Mouse (Mus musculus) stomach, postnatal 0 days (tissue): ENCODE results near the gene Gnb4. TPM values are rescaled to one million over a fixed set of nuclear protein-coding genes. Genes with fewer than 3 reads are reported as not detected.

Source experiments
- ATAC-seq: fragments of 200-750 bp; cut with Nextera tagmentation; 2 replicates; pipeline ENCODE4 v1.8.0; 2017; ENCODE audit not compliant: low FRiP score, low TSS enrichment
- DNase-seq: peaks from one replicate; pipeline ENCODE4 v3.0.0-alpha.2; 2016; ENCODE audit warnings: low spot score
- H3K27ac ChIP-seq: fragments of 300-500 bp; sonication (generic); replicated peaks from 2 replicates; pipeline ENCODE4 v1.5.1; 2014; ENCODE audit warnings: mild to moderate bottlenecking, control low read depth
- H3K27me3 ChIP-seq: fragments of 300-500 bp; sonication (generic); 2 replicates; pipeline ENCODE4 v1.6.1; 2014; ENCODE audit warnings: low read length; ENCODE audit not compliant: control insufficient read depth, insufficient read depth
- H3K36me3 ChIP-seq: fragments of 300-500 bp; sonication (generic); 2 replicates; pipeline ENCODE4 v1.6.1; 2014; ENCODE audit warnings: low read length, mixed read lengths; ENCODE audit not compliant: control insufficient read depth, insufficient read depth
- H3K4me1 ChIP-seq: fragments of 300-500 bp; sonication (generic); replicated peaks from 2 replicates; pipeline ENCODE4 v1.6.1; 2014; ENCODE audit warnings: antibody characterized with exemption; ENCODE audit not compliant: control insufficient read depth, insufficient read depth
- H3K4me2 ChIP-seq: fragments of 300-500 bp; sonication (generic); replicated peaks from 2 replicates; pipeline ENCODE4 v1.6.1; 2014; ENCODE audit warnings: low read depth, mild to moderate bottlenecking, control low read depth, moderate library complexity
- H3K4me3 ChIP-seq: fragments of 300-500 bp; sonication (generic); 2 replicates; pipeline ENCODE4 v1.5.1; 2014; ENCODE audit warnings: low read depth, low read length, control low read depth
- H3K9ac ChIP-seq: fragments of 300-500 bp; sonication (generic); 2 replicates; pipeline ENCODE4 v1.6.1; 2014; ENCODE audit warnings: mild to moderate bottlenecking, low read length, control low read depth, mixed read lengths
- H3K9me3 ChIP-seq: fragments of 300-500 bp; sonication (generic); 2 replicates; pipeline ENCODE4 v1.6.1; 2016; ENCODE audit warnings: low read length; ENCODE audit not compliant: control insufficient read depth
- CTCF ChIP-seq: IDR thresholded peaks from 2 replicates; pipeline ENCODE4 v1.5.1; 2016; ENCODE audit warnings: antibody characterized with exemption, low read depth, mild to moderate bottlenecking, moderate library complexity
- EP300 ChIP-seq: optimal IDR thresholded peaks from 2 replicates; pipeline ENCODE3; 2016; ENCODE audit warnings: antibody characterized with exemption
- WGBS: fragments of 180-500 bp; shearing (Covaris S2); extraction: QIAGEN DNeasy Blood & Tissue Kit; methylation state at CpG from one replicate; pipeline ENCODE4 v1.1.7; 2014; 5-methylcytosine and 5-hydroxymethylcytosine counted together
- polyA plus RNA-seq: library from polyadenylated mRNA; unstranded; fragments of >200 nt; fragmentation: Nextera tagmentation; extraction: Ambion mirVana; gene quantifications from 2 replicates; pipeline ENCODE4 v1.2.1, GENCODE M21; 2015

Gene Gnb4
- polyA plus RNA-seq, 1 experiment from 2014 or later = 42.6 TPM

- TF ChIP-seq EP300 (no peak), CTCF (no peak)
- ATAC-seq (no peak), DNase-seq (no peak)
- no peak overlapping the region for H3K4me2 ChIP-seq
- no peaks in the 10 kb centered on the region for H3K9me3 ChIP-seq
- H3K27me3 ChIP-seq = no peaks in the 10 kb centered on the region
- H3K4me3 ChIP-seq = no peak overlapping the region
- WGBS = 70% methylated on average over 2 of the region's 2 CpGs
- no peaks in the 10 kb centered on the region for H3K36me3 ChIP-seq
- H3K27ac ChIP-seq = no peak overlapping the region
- H3K4me1 ChIP-seq = no peaks in the 10 kb centered on the region
- no peak overlapping the region for H3K9ac ChIP-seq
These were observed 28.4 kb upstream of the Gnb4 start for GRCm38 (mm10) chr3:32644751-32645150.

DNA sequence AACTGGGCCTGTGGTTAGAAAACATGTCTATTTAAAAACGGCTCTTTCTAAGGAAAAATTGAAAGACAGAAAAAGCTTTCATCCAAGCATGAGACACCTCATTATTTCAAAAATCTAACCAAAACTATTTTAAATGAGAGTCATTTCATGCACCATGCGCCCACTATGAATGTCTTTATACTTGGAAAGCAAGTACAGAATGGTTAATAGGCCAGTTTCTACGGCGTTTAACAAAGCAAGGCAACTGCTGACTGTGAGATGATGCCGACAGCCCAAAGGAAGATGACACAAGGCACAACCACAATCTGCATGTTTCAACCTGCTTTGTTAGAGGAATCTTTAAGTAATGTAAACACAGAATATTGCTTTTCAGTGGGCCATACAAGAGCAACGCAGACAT lies 25.7 kb upstream of the Gnb4 start:
- WGBS = 83% methylated on average over 6 of the region's 6 CpGs
- no peak overlapping the region for H3K9ac ChIP-seq
- no peaks in the 10 kb centered on the region for H3K27me3 ChIP-seq
- no peak for TF ChIP-seq EP300
- TF ChIP-seq CTCF = no peak
- H3K4me1 ChIP-seq = no peaks in the 10 kb centered on the region
- no peak overlapping the region for H3K4me3 ChIP-seq
- H3K27ac ChIP-seq = no peak overlapping the region
- H3K9me3 ChIP-seq = no peaks in the 10 kb centered on the region
- no peak overlapping the region for H3K4me2 ChIP-seq
- H3K36me3 ChIP-seq = no peaks in the 10 kb centered on the region
- no peak for ATAC-seq
- no peak for DNase-seq

DNA sequence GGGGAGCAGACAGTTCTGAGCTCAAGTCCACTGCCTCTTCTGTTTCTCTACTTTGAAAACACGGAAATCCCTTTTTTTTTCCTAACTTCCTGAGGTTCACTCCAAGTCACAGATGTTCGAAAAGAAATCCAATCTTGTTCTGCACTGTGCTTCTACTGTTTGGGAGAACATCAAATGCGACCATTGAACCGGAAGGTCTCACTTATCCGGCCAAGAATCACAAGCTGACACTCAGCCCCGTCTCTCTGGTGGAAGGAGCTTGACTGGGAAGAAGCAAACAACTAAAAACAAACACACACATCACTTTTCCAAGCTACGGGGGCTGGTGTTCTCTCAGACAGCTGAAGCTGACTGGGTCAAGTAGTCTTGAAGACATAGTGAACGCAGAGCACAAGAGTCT lies 21.9 kb upstream of the Gnb4 start:
- ATAC-seq = no peak
- H3K27me3 ChIP-seq = no peaks in the 10 kb centered on the region
- no peak overlapping the region; the same call in 1 of the 2 replicates for H3K27ac ChIP-seq
- H3K4me1 ChIP-seq = no peaks in the 10 kb centered on the region
- no peak overlapping the region for H3K4me3 ChIP-seq
- no peak for DNase-seq
- H3K36me3 ChIP-seq = no peaks in the 10 kb centered on the region
- H3K9me3 ChIP-seq = no peaks in the 10 kb centered on the region
- WGBS = 39% methylated on average over 8 of the region's 8 CpGs
- H3K4me2 ChIP-seq = no peak overlapping the region
- H3K9ac ChIP-seq = no peak overlapping the region
- TF ChIP-seq CTCF (no peak), EP300 (no peak)

DNA sequence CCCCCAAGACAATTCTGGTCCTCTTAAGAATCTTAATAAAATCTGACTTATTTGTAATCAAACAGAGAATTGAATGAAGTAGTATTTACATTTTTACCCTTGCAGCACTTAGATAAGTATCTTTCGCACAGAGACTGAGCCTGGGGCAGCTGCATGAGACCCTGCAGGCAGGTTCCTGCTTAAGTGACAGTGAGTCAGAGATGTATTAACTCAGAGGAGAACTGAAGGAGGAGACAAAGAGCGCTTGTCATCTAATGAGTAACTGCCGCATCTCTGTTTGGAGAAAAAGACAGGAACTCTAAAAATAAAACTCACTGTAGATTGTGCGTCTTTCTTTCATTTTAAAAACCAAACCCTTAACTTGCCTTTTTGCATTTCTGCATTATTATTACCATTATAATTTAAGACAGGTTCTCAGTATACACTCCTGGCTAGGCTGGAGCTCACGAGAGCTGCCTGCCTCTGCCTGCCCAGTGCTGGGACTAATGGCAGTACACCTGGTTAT lies 16.4 kb upstream of the Gnb4 start:
- Histone ChIP-seq H3K4me1 (no peaks in the 10 kb centered on the region), H3K9ac (no peak overlapping the region), H3K36me3 (no peaks in the 10 kb centered on the region), H3K4me3 (no peak overlapping the region), H3K4me2 (no peak overlapping the region), H3K9me3 (no peaks in the 10 kb centered on the region), H3K27me3 (no peaks in the 10 kb centered on the region), H3K27ac (no peak overlapping the region)
- DNase-seq (no peak), ATAC-seq (no peak)
- no peak for TF ChIP-seq EP300
- no peak for TF ChIP-seq CTCF
- WGBS = 42% methylated on average over 5 of the region's 5 CpGs

- H3K4me2 ChIP-seq = no peak overlapping the region
- DNase-seq (no peak), ATAC-seq (no peak)
- H3K9ac ChIP-seq = no peak overlapping the region
- TF ChIP-seq CTCF = no peak
- no peak for TF ChIP-seq EP300
- 55% methylated on average over 4 of the region's 4 CpGs for WGBS
- no peaks in the 10 kb centered on the region for H3K4me1 ChIP-seq
- H3K36me3 ChIP-seq = no peaks in the 10 kb centered on the region
- H3K27ac ChIP-seq = no peak overlapping the region
- no peak overlapping the region for H3K4me3 ChIP-seq
- no peaks in the 10 kb centered on the region for H3K27me3 ChIP-seq
- no peaks in the 10 kb centered on the region for H3K9me3 ChIP-seq
These were observed 13.8 kb upstream of the Gnb4 start for GRCm38 (mm10) chr3:32630210-32630609.

- Histone ChIP-seq H3K4me1 (no peaks in the 10 kb centered on the region), H3K27me3 (no peaks in the 10 kb centered on the region), H3K9ac (no peak overlapping the region), H3K27ac (no peak overlapping the region), H3K4me2 (no peak overlapping the region), H3K9me3 (no peaks in the 10 kb centered on the region), H3K36me3 (no peaks in the 10 kb centered on the region), H3K4me3 (no peak overlapping the region)
- no peak for ATAC-seq
- DNase-seq = no peak
- whole genome bisulfite sequencing = 71% methylated on average over 7 of the region's 7 CpGs
- TF ChIP-seq CTCF (no peak), EP300 (no peak)
These were observed 11.8 kb upstream of the Gnb4 start for GRCm38 (mm10) chr3:32628141-32628540.
